Mouse (Mus musculus): ENCODE measurements at regions not wholly inside any gene's neighbourhood (a gene's known extent, or its start where the extent isn't known, plus 50 kb on each side); places are given as distances from the start of the nearest gene placed in this dataset.

GRCm38 (mm10) chr14:64545056-64545455 lies 441.0 kb downstream of the Prss52 start:
- H3K9ac ChIP-seq, result no peak overlapping the region
- no peak overlapping the region for H3K4me3 ChIP-seq (replicated peaks)
- no peaks in the 10 kb centered on the region for H3K27me3 ChIP-seq
- no peaks in the 10 kb centered on the region for H3K9me3 ChIP-seq (replicated peaks)
- H3K36me3 ChIP-seq, result no peaks in the 10 kb centered on the region
- WGBS (ENCODE audit: insufficient replicate concordance), result 55% methylated on average over 3 of the region's 3 CpGs
- H3K4me2 ChIP-seq, result no peak overlapping the region
- no peak overlapping the region for H3K27ac ChIP-seq
- no peaks in the 10 kb centered on the region for H3K4me1 ChIP-seq (replicated peaks)
- DNase-seq, result no peak
- ATAC-seq (ENCODE audit: low read depth), result no peak

GRCm38 (mm10) chr14:64546787-64547186 lies 442.7 kb downstream of the Prss52 start:
- Histone ChIP-seq H3K4me1 (replicated peaks) (no peaks in the 10 kb centered on the region), H3K4me2 (no peak overlapping the region), H3K4me3 (replicated peaks) (no peak overlapping the region), H3K27me3 (no peaks in the 10 kb centered on the region), H3K9me3 (replicated peaks) (no peaks in the 10 kb centered on the region), H3K9ac (no peak overlapping the region), H3K36me3 (no peaks in the 10 kb centered on the region), H3K27ac (no peak overlapping the region)
- ATAC-seq (ENCODE audit: low read depth) (no peak), DNase-seq (no peak)
- 4% methylated on average over 4 of the region's 4 CpGs for WGBS (ENCODE audit: insufficient replicate concordance)

DNA sequence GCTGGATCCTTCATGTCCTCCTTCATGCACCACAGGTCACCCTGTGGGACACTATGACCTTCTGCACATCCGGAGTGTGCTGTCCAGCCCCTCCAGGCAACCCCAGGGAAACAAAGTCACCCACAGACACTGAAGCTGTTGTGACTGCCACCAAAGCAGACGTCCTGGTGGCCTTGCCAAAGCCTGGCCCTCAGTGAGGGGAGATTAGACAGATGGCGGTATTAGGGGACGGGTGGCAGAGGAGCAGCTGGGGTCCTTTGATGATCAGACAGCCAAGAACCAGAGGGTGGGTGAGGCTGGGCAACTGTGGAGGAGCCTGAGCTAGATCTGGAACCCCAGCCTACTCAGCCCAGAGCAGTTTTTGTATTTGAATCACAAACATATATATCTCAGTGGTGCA lies 448.9 kb downstream of the Prss52 start:
- ATAC-seq (ENCODE audit: low read depth) (no peak), DNase-seq (no peak)
- H3K9me3 ChIP-seq (replicated peaks), result no peaks in the 10 kb centered on the region
- H3K4me3 ChIP-seq (replicated peaks), result no peak overlapping the region
- no peak overlapping the region for H3K4me2 ChIP-seq
- no peaks in the 10 kb centered on the region for H3K4me1 ChIP-seq (replicated peaks)
- no peak overlapping the region for H3K27ac ChIP-seq
- H3K9ac ChIP-seq, result no peak overlapping the region
- 53% methylated on average over 4 of the region's 4 CpGs for WGBS (ENCODE audit: insufficient replicate concordance)
- H3K36me3 ChIP-seq, result no peaks in the 10 kb centered on the region
- no peaks in the 10 kb centered on the region for H3K27me3 ChIP-seq

DNA sequence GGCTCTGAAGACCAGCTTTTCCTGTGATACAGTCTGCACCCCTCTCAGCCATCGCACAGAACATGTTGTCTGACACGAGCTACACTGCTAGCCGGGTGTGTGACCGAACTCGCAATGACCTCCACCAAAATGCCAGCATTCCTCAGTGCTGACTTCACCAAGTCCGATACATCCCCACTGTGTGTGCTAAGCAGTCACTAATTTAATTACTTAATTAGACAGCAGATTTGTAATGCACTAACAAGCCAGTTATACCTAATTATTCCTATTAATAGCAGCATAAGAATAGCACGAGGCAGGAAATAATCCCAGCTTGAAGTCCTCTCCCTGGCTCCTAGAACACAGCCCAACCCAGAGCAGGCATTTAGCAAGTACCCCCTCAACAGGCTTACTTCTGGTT lies 452.0 kb downstream of the Prss52 start:
- Histone ChIP-seq H3K27me3 (no peaks in the 10 kb centered on the region), H3K9ac (no peak overlapping the region), H3K27ac (no peak overlapping the region), H3K4me3 (replicated peaks) (no peak overlapping the region), H3K4me1 (replicated peaks) (no peaks in the 10 kb centered on the region), H3K36me3 (no peaks in the 10 kb centered on the region), H3K4me2 (no peak overlapping the region), H3K9me3 (replicated peaks) (no peaks in the 10 kb centered on the region)
- DNase-seq (no peak), ATAC-seq (ENCODE audit: low read depth) (no peak)
- 71% methylated on average over 7 of the region's 7 CpGs for WGBS (ENCODE audit: insufficient replicate concordance)

DNA sequence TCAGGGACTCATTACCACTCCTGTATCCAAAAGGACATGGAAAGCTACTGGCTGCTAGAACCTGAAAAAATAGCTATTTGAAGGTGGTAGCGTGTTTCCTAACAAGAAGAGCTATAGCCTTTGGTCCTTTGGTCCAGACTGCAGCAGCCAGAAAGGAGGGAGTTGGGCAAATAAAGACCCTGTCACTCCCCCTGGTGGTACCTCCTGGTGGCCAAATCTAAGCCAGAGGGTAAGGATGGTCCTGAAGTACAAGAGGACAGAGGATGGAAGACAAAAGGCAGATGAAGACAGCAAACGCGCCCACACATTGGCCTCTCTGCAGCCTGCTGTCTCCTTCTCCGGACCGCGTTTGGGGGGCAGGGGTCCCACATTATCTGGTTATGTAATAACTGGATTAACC lies 453.4 kb downstream of the Prss52 start:
- Histone ChIP-seq H3K4me1 (replicated peaks) (no peaks in the 10 kb centered on the region), H3K4me2 (no peak overlapping the region), H3K4me3 (replicated peaks) (no peak overlapping the region), H3K36me3 (no peaks in the 10 kb centered on the region), H3K27ac (no peak overlapping the region), H3K9ac (no peak overlapping the region), H3K27me3 (no peaks in the 10 kb centered on the region), H3K9me3 (replicated peaks) (no peaks in the 10 kb centered on the region)
- ATAC-seq (ENCODE audit: low read depth), result no peak
- DNase-seq, result no peak
- 72% methylated on average over 6 of the region's 6 CpGs for WGBS (ENCODE audit: insufficient replicate concordance)

- Histone ChIP-seq H3K4me1 (replicated peaks) (no peaks in the 10 kb centered on the region), H3K27ac (no peak overlapping the region), H3K27me3 (no peaks in the 10 kb centered on the region), H3K4me3 (replicated peaks) (no peak overlapping the region), H3K4me2 (no peak overlapping the region), H3K36me3 (no peaks in the 10 kb centered on the region), H3K9me3 (replicated peaks) (no peaks in the 10 kb centered on the region), H3K9ac (no peak overlapping the region)
- no peak for ATAC-seq (ENCODE audit: low read depth)
- 2% methylated on average over 6 of the region's 6 CpGs for WGBS (ENCODE audit: insufficient replicate concordance)
- DNase-seq, result no peak
These were observed 464.6 kb downstream of the Prss52 start for GRCm38 (mm10) chr14:64568689-64569088.

DNA sequence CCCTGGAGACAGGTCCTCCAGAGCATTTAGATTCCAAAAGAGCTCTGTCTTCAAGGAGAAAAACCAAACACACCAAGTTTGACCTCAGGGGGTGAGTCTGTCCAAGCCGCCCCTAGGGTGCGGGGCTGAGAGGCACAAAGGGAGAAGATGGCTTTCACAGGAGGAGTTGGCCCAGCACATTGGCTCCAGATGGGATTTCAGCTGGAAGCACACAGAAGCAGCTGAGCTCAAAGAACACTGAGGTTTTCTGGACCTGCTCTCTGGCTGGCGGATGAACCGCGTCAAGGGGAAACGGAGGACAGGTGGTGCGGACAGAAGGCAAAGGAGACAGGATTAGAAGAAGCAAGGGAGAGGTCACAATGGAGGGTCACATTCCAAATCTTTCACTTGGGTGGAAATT lies 466.9 kb downstream of the Prss52 start:
- no peak for ATAC-seq (ENCODE audit: low read depth)

GRCm38 (mm10) chr14:64572756-64573155 lies 468.7 kb downstream of the Prss52 start:
- no peak overlapping the region for H3K27ac ChIP-seq
- no peak overlapping the region for H3K4me3 ChIP-seq (replicated peaks)
- 0 out of 2 replicates have a peak, but pooled peaks cover 9% of the 10 kb centered on the region for H3K27me3 ChIP-seq
- H3K9ac ChIP-seq, result no peak overlapping the region
- DNase-seq, result no peak
- WGBS (ENCODE audit: insufficient replicate concordance), result 20% methylated on average over 2 of the region's 2 CpGs
- no peaks in the 10 kb centered on the region for H3K4me1 ChIP-seq (replicated peaks)
- no peak overlapping the region for H3K4me2 ChIP-seq
- ATAC-seq (ENCODE audit: low read depth), result no peak
- no peaks in the 10 kb centered on the region for H3K36me3 ChIP-seq
- H3K9me3 ChIP-seq (replicated peaks), result no peaks in the 10 kb centered on the region

More for the DNA sequence above, 466.9 kb downstream of the Prss52 start:
- no peak overlapping the region for H3K9ac ChIP-seq
- no peak for DNase-seq
- no peaks in the 10 kb centered on the region for H3K4me1 ChIP-seq (replicated peaks)
- no peak overlapping the region for H3K4me3 ChIP-seq (replicated peaks)
- 79% methylated on average over 7 of the region's 7 CpGs for WGBS (ENCODE audit: insufficient replicate concordance)
- 0 out of 2 replicates have a peak, but pooled peaks cover 6% of the 10 kb centered on the region for H3K27me3 ChIP-seq
- H3K27ac ChIP-seq, result no peak overlapping the region
- no peaks in the 10 kb centered on the region for H3K9me3 ChIP-seq (replicated peaks)
- no peak overlapping the region for H3K4me2 ChIP-seq
- no peaks in the 10 kb centered on the region for H3K36me3 ChIP-seq

GRCm38 (mm10) chr14:64573773-64574172 lies 469.7 kb downstream of the Prss52 start:
- H3K4me2 ChIP-seq, result no peak overlapping the region
- 52% methylated on average over 5 of the region's 5 CpGs for WGBS (ENCODE audit: insufficient replicate concordance)
- H3K4me3 ChIP-seq (replicated peaks), result no peak overlapping the region
- no peak overlapping the region for H3K27ac ChIP-seq
- H3K36me3 ChIP-seq, result no peaks in the 10 kb centered on the region
- no peaks in the 10 kb centered on the region for H3K9me3 ChIP-seq (replicated peaks)
- H3K4me1 ChIP-seq (replicated peaks), result no peaks in the 10 kb centered on the region
- no peak for DNase-seq
- no peak for ATAC-seq (ENCODE audit: low read depth)
- 0 out of 2 replicates have a peak, but pooled peaks cover 9% of the 10 kb centered on the region for H3K27me3 ChIP-seq
- H3K9ac ChIP-seq, result no peak overlapping the region

DNA sequence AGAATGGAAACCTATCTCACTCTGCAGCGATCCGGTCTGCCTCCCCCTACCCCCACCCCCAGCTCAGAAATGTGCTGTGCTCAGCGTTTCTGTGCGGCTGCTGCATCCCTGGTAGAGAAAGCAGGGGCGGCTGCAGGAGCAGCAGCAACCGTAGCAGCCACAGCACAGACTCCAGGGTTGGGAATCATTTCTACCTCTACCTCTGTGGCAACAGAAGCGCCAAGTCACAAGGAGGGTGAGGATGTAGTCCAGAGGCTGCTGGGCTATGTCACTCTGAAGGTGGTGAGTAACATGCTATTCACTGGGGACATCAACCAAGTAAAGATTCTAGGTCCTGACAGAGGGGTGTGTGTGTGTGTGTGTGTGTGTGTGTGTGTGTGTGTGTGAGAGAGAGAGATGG lies 470.2 kb downstream of the Prss52 start:
- Histone ChIP-seq H3K36me3 (no peaks in the 10 kb centered on the region), H3K9me3 (replicated peaks) (no peaks in the 10 kb centered on the region), H3K4me1 (replicated peaks) (no peaks in the 10 kb centered on the region), H3K27ac (no peak overlapping the region), H3K4me3 (replicated peaks) (no peak overlapping the region), H3K27me3 (peaks cover 14% of the 10 kb centered on the region; the same call in 1 of the 2 replicates), H3K4me2 (no peak overlapping the region), H3K9ac (no peak overlapping the region)
- WGBS (ENCODE audit: insufficient replicate concordance), result 59% methylated on average over 7 of the region's 7 CpGs
- ATAC-seq (ENCODE audit: low read depth), result no peak
- no peak for DNase-seq

DNA sequence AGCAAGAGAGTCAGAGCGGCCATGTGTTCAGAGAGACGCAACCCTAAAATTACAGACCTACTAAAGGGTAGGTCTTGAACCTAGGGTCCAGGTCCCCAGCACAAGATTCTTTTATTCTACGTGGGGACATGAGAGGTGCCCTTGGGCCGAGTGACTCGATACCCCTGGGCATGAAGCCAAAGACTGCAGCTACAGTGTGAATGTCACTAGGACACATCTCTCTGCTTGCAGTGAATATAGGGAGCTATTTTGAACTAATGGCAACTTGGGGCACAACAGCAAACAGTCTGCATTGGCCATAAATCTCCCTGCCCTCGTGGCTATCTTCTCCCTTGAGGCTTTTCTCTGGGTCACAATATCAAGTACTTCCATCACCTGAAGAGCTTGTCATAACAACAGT lies 470.7 kb downstream of the Prss52 start:
- Histone ChIP-seq H3K9ac (no peak overlapping the region), H3K4me1 (replicated peaks) (no peaks in the 10 kb centered on the region), H3K9me3 (replicated peaks) (no peaks in the 10 kb centered on the region), H3K4me2 (no peak overlapping the region), H3K27ac (no peak overlapping the region), H3K4me3 (replicated peaks) (no peak overlapping the region), H3K27me3 (peaks cover 16% of the 10 kb centered on the region; the same call in 1 of the 2 replicates), H3K36me3 (no peaks in the 10 kb centered on the region)
- WGBS (ENCODE audit: insufficient replicate concordance), result 60% methylated on average over 6 of the region's 6 CpGs
- DNase-seq (no peak), ATAC-seq (ENCODE audit: low read depth) (no peak)

- H3K4me3 ChIP-seq (replicated peaks), result no peak overlapping the region
- no peak overlapping the region for H3K9ac ChIP-seq
- H3K27me3 ChIP-seq, result peaks cover 24% of the 10 kb centered on the region
- no peak overlapping the region for H3K27ac ChIP-seq
- WGBS (ENCODE audit: insufficient replicate concordance), result 34% methylated on average over 4 of the region's 4 CpGs
- no peaks in the 10 kb centered on the region for H3K9me3 ChIP-seq (replicated peaks)
- no peak for DNase-seq
- no peak overlapping the region for H3K4me2 ChIP-seq
- no peaks in the 10 kb centered on the region for H3K36me3 ChIP-seq
- no peak for ATAC-seq (ENCODE audit: low read depth)
- no peaks in the 10 kb centered on the region for H3K4me1 ChIP-seq (replicated peaks)
These were observed 471.9 kb downstream of the Prss52 start for GRCm38 (mm10) chr14:64575954-64576353.
